Mouse (Mus musculus) myocyte (in vitro differentiated cells): Measurements from ENCODE around the gene Prex1.

Experiments used
- CEBPB ChIP-seq: IDR thresholded peaks from 2 replicates; pipeline ENCODE4 v1.6.1; 2011; ENCODE audit warnings: mild to moderate bottlenecking, moderate library complexity; ENCODE audit not compliant: poor library complexity, insufficient read depth, severe bottlenecking
- E2F4 ChIP-seq: IDR thresholded peaks from one replicate; pipeline ENCODE4 v1.6.1; 2011; ENCODE audit warnings: mild to moderate bottlenecking, control low read depth, moderate library complexity; ENCODE audit not compliant: insufficient read depth
- MAX ChIP-seq: IDR thresholded peaks from one replicate; pipeline ENCODE4 v1.6.1; 2011; ENCODE audit warnings: low read depth, mild to moderate bottlenecking, control low read depth
- MYOD1 ChIP-seq, 3 experiments: IDR thresholded peaks; one replicate each; pipeline ENCODE4 v1.6.1; 2011; ENCODE audit warnings: control low read depth in 2 of 3, low read depth in 2 of 3, mild to moderate bottlenecking in 2 of 3, moderate library complexity in 1 of 3; ENCODE audit not compliant: insufficient read length in 2 of 3, control insufficient read depth in 1 of 3
- MYOG ChIP-seq, 3 experiments: IDR thresholded peaks; one replicate each; pipeline ENCODE4 v1.6.1; 2011; ENCODE audit warnings: control low read depth in 2 of 3, low read depth in 2 of 3, mild to moderate bottlenecking in 2 of 3; ENCODE audit not compliant: insufficient read length in 2 of 3, control insufficient read depth in 1 of 3, insufficient read depth in 1 of 3
- POLR2A ChIP-seq: IDR thresholded peaks from one replicate; pipeline ENCODE4 v1.6.1; 2011; ENCODE audit warnings: low read depth, mild to moderate bottlenecking, control low read depth, moderate library complexity; ENCODE audit not compliant: insufficient read length
- POLR2AphosphoS2 ChIP-seq: IDR thresholded peaks from one replicate; pipeline ENCODE4 v1.6.1; 2011; ENCODE audit warnings: low read depth, control low read depth; ENCODE audit not compliant: insufficient read length
- REST ChIP-seq: IDR thresholded peaks from one replicate; pipeline ENCODE4 v1.6.1; 2011; ENCODE audit warnings: mild to moderate bottlenecking, control low read depth, moderate library complexity; ENCODE audit not compliant: insufficient read depth, insufficient read length
- SRF ChIP-seq: IDR thresholded peaks from one replicate; pipeline ENCODE4 v1.6.1; 2011; ENCODE audit warnings: low read depth; ENCODE audit not compliant: control insufficient read depth, insufficient read length
- TCF12 ChIP-seq: IDR thresholded peaks from one replicate; pipeline ENCODE4 v1.6.1; 2011; ENCODE audit warnings: mild to moderate bottlenecking, control low read depth; ENCODE audit not compliant: poor library complexity, insufficient read depth, severe bottlenecking
- TCF3 ChIP-seq: IDR thresholded peaks from one replicate; pipeline ENCODE4 v1.6.1; 2011; ENCODE audit warnings: low read depth, control low read depth; ENCODE audit not compliant: insufficient read length
- USF1 ChIP-seq: IDR thresholded peaks from one replicate; pipeline ENCODE4 v1.6.1; 2011; ENCODE audit warnings: low read depth, mild to moderate bottlenecking, control low read depth, moderate library complexity

DNA sequence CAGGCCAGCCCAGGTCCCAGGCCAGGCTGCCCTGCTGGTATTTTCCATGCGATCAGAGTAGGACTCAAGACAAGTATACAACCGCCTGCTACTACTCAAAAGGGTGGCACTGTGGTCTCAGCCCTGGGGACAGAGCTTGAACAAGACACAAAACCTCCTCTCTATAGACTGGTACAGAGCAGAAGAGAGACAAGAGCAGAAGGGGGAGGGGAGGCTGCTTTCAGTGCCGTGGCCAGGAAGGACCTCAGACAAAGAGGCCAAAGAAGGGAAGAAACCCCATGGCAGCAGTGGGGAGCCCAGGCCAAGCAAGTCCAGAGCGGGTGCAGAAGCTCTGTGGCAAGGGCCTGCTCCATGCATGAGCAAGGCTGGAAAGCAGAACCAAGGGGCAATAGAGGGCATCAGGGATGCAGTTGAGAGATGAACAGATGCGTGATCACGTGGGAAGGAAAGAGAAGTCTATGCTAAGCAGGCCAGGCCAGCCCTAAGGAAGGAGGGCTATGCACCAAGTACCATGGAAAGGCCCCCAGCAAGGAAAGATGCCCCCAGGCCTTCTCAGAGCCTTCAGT lies 51.0 kb downstream of the Prex1 start:
- TF ChIP-seq POLR2A: no peak
- no peak for TF ChIP-seq E2F4
- TF ChIP-seq MAX: no peak
- no peak for TF ChIP-seq USF1
- TF ChIP-seq MYOG (IDR thresholded peaks at IDR 0.05; ENCODE audit: control insufficient read depth in 1 of 3, insufficient read depth in 1 of 3, insufficient read length in 2 of 3, low read depth in 2 of 3): no peak
- no peak for TF ChIP-seq POLR2AphosphoS2
- no peak for TF ChIP-seq TCF12
- no peak for TF ChIP-seq MYOD1 (IDR thresholded peaks at IDR 0.05; ENCODE audit: control insufficient read depth in 1 of 3, insufficient read length in 2 of 3, low read depth in 2 of 3)
- TF ChIP-seq SRF: no peak
- TF ChIP-seq REST: no peak
- TF ChIP-seq TCF3: no peak
- no peak for TF ChIP-seq CEBPB
